Mouse (Mus musculus): Measurements from ENCODE around the gene Gm43552.
"Not testable (repeated sequence)": the region's sequence is repeated elsewhere in the genome, so short reads cannot be mapped to it uniquely, and the experiment has no call there.

Gene Gm43552

DNA sequence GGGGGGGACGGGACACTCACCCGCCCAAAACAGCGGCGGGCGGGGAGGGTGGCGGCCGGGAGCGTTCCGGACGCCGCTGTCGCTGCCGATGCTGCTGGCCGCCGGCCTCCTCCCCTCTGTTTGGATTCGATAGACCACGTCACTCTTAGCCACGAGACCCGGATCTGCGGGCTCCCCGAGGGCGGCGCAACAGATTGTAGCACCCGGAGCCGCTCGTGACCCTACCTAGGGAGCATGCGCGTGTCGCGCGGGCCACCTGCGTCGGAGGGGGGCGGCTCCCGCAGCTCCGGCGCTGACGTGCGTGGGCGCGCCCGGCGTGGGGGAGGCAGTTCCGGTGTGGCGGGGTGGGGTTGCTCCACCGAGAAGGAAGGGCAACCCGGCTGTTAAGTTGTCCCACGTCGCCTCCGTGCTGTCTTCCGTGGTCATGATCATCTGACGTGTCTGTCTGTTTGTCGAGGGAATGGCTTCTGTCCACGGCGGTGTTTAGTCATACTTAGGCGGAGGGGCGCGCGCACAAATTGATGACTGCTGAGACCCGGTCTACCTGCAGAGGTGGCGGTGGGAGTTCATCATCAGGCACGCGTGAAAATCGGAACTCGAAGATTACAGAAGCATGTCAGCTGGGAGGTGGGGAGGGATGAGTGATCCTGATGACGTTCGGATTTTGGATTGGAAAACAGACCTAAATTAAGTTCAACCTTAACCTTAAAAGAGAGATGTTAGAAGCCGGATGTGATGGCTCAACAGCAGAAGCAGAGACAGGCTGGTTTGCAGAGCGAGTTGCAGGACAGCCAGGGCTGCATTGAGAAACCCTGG lies at the start of gene Gm43552:
Gene Gm43552 (minus strand): TSS at position 118 of the 816 bp plus-strand sequence.
- peak; percentile 75 for DNase-seq (ENCODE audit: low read depth, low spot score)

DNA sequence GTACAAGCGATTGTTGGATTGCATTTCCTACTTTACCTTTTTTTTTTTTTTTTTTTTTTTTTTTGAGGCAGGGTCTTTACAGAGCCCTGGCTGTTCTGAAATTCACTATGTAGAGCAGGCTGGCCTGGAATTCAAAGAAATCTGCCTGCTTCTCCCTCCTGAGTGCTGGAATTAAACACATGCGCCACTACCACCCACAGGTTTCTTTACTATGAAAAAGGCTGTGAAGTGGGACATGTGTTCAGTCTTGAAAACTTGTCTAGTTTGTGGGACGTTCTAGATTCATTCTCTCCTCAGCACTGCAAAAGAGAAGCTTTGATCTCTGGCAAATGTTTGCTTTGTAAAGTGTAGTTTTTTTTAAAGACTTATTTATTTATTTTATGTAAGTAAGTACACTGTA lies 49.3 kb upstream of the Gm43552 start:
- no peak for DNase-seq (ENCODE audit: low read depth, low spot score)

DNA sequence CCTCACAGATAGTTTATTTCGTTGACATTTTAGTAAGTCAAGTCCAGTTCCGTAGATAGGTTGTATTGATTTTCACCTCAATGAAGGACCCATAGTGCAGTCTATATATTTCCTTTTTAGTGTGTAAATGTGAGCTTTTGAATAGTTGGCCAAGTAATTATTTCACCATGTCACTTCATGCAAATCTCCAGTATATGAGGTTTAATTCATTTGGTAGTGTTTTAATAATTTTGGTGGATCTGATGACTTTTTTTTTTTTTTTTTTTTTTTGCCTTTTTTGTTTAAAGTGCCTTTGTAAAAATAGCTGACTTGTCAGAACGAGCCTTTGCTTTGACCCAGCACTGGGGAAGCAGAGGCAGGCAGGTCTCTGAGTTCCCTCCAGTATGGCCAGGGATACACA lies 47.2 kb upstream of the Gm43552 start:
- DNase-seq (ENCODE audit: low read depth, low spot score) = no peak

DNA sequence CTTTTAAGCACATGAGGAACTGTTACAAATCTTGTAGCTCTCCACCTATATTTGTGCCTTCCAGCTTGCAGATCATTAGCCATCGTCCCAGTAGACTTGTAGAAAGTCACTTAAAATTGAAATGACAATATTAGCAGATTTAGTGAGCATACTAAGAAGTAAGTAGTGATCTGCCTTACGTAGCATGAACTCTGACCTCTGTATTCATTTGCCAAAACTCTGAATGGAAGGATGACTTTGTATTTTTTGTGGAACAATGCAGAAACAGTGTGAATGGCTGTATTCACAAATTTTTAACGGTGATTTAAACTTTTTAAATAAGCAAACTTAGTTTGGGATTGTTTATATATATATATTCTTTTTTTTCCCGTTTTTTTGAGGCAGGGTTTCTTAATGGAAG lies 46.2 kb upstream of the Gm43552 start:
- DNase-seq (ENCODE audit: low read depth, low spot score) = no peak

DNA sequence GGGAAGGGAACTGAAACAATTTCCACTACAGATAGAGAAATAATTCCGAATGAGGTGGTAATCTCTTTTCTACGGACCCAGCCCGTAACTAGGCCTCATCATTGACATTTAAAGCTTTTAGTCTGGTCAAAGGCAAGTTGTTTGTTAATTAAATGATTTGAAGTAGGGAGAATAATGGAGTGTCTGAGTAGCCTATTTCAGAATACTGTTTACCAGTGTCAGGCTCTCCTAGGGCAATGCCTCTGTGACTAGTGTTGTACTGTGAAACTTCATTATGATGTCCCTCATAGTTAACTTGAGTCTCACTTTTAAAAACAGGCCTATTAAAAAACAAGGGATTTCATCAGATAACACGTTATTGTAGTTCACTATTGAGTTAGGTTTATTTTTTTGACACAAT lies 45.5 kb upstream of the Gm43552 start:
- no peak for DNase-seq (ENCODE audit: low read depth, low spot score)

DNA sequence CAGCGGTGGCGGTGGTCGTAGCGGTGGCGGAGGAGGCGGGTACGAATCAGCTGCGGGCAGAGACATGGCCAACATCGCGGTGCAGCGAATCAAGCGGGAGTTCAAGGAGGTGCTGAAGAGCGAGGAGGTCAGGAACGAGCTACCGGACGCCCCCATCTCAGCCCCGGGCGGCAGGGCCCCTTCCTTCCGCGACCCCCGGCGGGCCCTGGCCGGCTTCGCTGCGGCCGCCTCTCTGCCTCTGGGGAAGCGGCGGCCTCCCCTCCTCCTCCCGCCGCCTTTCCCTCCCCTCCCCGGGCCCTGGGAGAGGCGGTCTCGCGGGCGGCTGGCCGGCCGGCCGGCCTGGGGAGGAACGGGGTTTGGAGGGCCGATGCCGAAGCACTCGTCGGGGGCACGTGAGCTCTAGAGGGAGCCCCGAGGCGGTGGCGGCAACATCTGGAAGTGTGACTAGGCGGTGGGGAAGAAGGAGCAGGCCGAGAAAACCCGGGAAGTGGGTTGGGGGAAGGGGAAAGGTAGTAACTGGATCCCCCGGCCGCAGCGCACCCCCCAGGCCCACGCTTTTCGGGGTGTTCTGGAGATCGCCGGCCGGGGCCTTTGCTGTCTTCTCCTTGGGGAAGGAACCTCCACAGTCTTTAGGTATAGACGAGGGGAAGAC lies 44.9 kb upstream of the Gm43552 start:
- DNase-seq (ENCODE audit: low read depth, low spot score) = no peak

DNA sequence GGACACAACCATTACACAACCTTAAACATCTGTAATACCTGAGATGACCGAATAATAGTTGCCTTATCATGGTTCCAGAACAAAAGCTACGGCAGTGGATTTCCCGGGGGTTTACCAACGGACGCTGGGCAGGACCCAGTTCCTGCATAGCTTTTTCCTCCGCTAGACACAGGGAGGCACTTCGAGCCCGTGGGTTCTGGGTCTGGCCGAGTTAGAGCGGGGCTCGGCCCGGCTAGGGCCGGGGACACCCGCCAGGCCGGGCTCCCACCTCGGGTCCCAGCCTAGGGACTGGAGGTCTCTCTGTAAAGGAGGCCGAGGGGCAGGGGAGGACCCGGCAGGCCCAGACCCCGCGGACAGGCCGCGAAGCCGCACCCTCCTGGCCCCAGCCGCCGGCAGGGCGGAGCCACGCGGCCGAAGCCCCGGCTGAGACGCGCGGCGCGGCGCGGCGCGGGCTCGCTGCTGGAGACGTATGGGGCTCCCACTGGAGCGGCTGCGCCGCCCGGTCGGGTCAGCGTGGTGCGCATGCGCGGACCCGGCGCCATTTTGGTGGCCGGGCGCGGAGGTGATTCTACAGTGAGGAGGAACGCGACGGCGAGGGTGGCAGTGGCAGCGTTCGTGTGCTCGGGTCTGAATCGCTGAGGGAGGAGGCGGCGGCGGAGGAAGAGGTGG lies 44.3 kb upstream of the Gm43552 start, which contains the start of the genes Smim14 and Ube2k:
Gene Smim14 (minus strand): TSS at position 434 of the 669 bp plus-strand sequence.
Gene Ube2k (plus strand): TSS at position 483 of the 669 bp plus-strand sequence.
- peak; percentile 83 for DNase-seq (ENCODE audit: low read depth, low spot score)

DNA sequence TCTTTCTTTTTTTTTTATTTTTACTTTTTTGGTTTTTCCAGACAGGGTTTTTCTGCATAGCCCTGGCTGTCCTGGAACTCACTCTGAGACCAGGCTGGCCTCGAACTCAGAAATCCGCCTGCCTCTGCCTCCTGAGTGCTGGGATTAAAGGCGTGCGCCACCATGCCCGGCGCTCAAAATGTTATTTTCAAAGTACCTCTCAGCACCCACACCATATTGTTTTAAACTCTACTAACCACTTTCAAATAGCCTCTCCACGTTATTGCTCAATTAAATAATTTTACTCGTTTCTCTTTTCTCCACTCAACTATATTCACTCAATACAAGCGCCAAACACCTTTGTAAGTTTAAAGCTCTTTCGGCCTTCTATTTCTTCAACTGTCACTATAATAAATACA lies 43.4 kb upstream of the Gm43552 start:
- DNase-seq (ENCODE audit: low read depth, low spot score) = not testable (repeated sequence)

DNA sequence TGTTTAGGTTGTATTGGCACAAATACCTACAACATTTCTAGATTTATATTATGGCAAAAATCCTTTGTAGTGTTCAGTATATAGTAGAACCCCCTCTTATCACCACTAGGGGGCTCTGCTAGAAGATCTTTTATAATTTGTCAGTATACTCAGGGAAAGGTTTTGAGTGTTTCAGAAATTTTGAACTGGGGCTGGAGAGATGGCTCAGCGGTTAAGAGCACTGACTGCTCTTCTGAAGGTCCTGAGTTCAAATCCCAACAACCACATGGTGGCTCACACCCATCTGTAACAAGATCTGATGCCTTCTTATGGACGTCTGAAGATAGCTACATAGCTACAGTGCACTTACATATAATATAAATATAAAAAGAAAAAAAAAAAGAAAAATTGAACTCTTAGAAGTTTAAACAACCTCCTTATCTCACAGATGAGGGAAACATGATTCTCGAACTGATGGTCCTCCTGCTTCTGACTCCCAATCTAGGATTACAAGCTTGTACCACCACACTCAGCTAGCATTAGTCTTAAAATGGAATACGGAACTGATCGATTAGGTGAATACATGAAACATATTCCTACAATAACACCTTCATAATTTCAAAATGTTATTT lies 42.9 kb upstream of the Gm43552 start:
- no peak for DNase-seq (ENCODE audit: low read depth, low spot score)

DNA sequence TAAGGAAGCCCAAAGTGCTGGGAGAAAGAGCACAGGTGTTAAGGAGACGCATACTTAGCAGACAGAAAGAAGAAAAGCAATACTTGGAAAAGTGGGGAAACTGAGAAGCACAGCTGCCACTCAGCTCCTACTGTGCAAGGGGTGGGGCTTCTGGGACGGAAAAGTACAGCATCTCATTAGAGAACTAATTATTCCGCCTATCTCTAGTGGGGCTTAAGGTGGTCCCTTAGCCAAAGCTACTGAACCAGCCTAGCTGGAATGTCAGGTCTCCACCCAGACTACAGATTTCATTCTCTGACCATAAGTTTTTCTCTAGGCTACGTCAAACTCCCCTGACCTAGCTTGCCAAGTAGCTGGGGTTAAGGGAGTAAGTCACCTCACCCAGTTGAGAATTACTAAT lies 41.9 kb upstream of the Gm43552 start:
- no peak for DNase-seq (ENCODE audit: low read depth, low spot score)

DNA sequence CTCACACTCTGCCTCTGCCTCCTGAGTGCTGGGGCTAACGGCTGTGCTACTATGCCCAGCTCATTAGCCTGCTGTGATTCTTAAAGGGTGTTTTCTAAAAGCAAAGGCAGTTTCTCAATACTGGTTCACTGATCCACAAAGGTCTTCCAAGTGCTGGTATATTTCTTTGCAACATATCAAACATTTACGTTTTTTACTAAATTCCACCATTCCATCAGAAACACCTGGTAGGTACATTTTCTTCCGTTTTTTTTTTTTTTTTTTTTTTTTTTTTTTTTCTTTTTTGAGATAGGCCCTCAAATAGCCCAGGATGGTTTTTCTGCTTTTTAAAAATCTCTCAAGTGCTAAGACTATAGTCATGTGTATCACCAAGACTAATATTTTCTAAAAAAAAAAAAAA lies 38.6 kb upstream of the Gm43552 start:
- no peak for DNase-seq (ENCODE audit: low read depth, low spot score)

DNA sequence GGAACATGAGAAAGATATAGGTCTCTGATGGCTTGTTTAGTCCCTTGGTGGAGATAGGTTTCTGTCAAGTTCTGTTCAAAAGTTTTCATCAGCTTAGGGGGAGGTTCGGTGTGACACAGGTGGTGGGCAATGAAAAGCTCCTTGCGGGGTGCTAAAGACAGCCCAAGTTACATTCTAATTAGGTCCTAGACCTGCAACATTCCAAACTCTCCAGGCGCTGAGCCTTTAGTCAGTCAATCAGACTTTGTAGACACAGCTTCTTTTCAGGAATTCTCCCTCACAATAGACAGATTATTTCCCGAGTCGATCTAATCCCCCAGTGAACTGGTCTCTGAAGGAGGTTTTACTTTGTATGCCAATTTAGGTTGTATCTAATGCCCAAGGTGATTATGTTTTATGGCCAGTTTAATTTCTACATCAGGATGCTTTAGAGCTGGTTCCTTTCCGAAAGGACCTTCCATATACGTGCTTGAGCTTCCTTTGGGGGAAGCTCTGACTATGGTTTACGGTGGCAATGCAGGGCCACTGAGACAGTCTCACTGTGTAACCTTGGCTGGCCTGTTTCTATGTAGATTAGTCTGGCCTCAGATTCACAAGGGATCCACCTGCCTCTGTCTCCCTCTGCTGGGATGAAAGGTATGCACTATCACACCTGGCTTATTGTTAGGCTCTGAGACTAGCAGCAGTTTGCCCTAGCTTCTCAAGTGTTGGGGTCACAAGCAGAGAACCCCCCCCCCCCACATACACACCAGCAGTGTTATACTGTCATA lies 33.2 kb upstream of the Gm43552 start:
- no peak for DNase-seq (ENCODE audit: low read depth, low spot score)

DNA sequence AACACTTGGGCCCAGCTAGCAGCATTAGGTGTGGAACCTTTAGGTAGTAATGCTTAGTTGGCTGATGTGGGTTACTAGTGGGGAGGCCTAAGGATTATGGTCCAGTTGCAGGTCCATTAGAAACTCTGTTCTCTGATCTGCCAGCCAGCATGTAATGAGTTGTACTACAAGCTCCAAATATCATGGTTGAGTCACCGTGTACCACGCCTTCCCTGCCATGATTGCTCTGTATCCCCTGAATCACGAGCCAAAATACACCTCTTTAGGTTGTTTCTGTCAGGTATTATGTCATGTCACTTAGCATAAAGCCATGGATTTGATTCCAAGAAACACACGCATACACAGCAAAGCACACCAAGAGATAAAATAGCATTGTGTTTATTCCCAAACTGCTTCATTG lies 32.2 kb upstream of the Gm43552 start:
- DNase-seq (ENCODE audit: low read depth, low spot score) = no peak

DNA sequence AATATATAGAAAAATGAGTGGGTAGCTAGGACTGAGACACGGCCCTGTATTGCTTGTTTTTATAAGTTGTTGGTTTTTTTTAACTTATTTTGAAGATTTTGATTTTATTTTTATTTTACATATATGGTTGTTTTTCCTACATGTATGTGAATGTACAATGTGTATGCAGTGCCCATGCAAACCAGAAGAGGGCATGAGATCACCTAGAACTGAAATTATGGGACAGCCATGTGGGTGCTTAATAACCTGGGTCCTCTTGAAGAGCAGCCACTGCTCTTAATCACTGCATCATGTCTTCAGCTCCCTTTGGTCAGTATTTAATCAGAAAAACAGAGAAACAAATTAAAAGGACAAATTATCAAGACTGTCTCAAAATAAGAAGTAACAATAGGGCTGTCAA lies 29.2 kb upstream of the Gm43552 start:
- no peak for DNase-seq (ENCODE audit: low read depth, low spot score)

DNA sequence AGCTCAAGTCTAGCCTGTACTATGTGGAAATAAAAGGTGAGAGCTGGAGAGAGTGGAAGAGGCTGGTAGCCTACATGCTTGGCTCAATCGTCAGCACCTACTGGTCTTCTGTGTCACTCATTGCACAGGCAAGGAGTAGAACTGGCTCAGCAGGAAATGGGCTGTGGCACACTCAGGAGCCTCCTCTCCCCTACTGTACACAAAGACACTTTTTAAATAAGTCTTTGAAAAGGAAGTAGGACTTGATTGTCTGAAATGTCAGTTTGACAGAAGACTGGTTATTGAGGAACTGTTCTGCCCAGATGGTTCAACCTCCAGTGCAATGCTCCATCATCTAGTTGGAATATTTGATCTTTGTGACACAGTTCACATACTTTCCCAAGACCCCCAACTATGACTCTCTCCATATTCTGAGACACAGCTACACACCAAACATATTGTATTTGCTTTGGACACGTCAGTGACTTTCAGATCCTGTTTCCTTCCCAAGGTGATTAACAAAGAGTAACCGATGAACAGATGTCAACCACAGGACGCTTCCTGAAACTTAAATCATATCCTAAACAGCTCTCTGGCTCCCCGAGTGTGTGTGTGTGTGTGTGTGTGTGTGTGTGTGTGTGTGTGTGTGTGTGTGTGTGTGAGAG lies 22.1 kb upstream of the Gm43552 start:
- no peak for DNase-seq (ENCODE audit: low read depth, low spot score)

DNA sequence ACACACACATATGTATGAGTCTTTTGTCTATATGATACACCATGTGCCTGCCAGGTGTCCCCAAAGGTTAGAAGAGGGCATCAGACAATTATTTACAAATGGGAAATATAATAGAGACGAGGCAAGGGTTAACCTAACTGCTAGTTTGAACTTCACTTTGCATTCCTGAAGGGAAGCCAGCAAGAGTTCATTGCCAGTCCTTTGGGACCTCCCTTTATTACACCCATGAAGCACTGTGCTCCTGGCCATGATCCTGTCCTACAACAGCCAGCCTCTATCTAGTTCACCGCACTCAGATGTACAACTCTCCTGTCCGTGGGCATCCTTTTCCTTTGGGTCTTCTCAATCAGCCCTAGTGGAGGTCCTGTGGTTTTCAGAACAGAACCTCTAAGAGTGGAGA lies 20.9 kb upstream of the Gm43552 start:
- no peak for DNase-seq (ENCODE audit: low read depth, low spot score)

DNA sequence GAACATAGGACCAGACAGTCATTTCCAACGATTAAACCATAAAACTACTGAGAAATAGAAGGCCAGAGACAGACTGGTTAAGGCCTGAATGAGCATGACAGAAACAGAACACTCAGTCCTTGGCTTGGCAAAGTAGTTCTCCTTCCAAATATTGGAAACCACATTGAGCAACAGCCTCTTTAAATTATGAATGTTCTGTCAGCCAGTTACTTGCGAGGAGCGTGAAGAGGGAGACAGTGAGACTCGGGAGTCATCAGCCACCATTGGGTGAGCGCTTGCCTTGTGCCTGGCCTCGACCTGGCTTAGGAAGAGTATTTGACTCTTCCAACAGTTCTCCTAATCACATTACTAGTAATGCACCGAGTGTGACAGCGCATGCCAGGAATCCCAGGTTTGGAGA lies 15.8 kb upstream of the Gm43552 start:
- DNase-seq (ENCODE audit: low read depth, low spot score) = no peak

DNA sequence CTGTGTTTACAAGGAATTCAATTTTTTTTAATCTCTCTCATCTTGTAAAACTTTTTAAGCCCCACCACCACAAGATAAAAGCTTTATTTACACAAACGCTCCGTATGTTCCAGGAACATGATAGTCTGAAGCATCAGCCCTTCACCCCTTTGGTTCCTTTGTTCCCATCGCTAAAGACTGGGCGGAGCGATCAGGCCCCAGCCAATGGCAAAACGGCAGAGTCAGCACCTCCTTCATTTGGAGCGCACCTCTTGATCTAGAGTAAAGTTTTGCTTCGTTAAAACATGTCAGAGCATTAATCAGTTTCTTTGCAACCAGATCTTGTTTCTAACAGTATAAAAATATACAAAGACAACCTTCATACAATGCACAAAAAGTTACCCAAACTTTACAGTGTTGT lies 13.2 kb upstream of the Gm43552 start:
- no peak for DNase-seq (ENCODE audit: low read depth, low spot score)

DNA sequence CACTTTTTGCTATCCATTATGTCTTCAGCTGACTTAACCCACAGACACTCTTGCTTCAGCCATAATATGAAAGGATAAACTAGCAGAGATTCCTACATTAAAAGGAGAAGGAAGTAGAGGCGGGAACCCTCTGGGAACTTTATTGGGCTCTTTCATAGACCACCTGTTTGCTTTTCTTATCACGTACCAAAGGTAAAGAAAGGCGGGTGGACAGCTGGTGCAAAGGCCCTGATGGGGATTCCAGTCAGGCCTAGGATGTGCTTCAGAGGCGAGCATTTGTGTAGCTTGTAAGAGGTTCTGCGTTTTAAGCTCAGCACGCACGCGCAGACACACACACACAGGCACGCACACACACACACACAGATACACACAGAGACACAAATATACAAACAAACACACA lies 8.8 kb upstream of the Gm43552 start:
- no peak for DNase-seq (ENCODE audit: low read depth, low spot score)

DNA sequence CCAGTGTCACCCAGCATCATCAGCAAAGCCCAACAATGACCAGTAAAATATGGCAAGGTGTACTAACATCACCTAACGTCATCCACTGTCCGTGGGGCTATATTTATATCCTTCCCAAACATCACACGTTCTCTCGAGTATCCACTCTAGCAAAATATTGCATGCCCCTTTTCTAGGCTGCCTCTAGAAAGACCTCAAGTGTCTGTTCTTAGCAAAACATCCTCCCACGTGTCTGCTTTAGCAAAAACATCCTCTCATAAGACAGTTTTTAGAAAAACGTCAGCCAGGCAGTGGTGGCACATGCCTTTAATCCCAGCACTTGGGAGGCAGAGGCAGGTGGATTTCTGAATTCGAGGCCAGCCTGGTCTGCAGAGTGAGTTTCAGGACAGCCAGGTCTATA lies 7.6 kb upstream of the Gm43552 start:
- no peak for DNase-seq (ENCODE audit: low read depth, low spot score)

Measured in WW6 (cell line).